Mouse (Mus musculus): Measurements from ENCODE around the gene Gtf2h2.

Gtf2h2 gene

DNA sequence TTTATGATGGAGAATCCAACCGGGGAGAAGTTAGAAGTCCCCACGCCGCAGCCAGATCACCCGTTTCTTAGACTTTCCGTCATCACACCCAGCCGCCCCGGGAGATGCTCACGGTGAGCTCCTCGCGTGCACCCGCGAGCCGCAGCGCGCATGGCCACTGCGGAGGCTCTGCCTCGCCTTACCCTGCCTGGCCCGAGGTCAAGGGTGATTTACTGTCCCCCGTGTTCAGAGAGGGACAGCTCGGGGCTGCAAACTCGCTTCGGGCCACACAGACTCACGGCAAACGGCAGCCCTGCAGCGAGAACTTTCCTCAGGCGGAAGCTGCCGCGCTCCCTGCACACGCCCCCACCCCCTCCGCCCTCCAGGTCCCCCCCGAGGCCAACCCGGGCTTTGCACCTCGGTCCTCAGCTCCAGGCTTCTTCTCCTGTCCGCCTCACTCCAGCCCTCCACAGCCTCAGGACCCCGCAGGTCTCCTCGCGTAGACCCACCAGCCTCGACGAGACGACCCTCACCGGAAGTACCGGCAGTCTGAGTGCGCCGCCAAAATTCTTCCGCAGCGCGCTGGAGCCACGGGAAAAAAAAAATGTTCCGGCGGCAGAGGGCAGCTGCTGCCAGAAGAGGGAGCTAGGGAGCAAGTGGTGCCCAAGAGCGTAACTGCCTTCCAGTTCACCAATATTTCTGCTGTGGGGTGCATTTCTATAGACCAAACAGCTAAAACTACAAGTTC, at the start of gene Gtf2h2:
Gene Gtf2h2, minus strand, starts transcription at position 519 of the 727 bp plus-strand sequence.
- in situ Hi-C loops (cut with MboI, MseI), result loop anchor here (5.0 to 25.0 kb wide), 2 partner anchors 95 to 405 kb away; no protein-coding TSS in a partner anchor

- in situ Hi-C loops (cut with MboI, MseI), result no loop called here
Measured at GRCm38 (mm10) chr13:100536149-100536548, 43.8 kb upstream of the Gtf2h2 start.

GRCm38 (mm10) chr13:100532788-100533365, 40.5 kb upstream of the Gtf2h2 start:
- in situ Hi-C loops (cut with MboI, MseI), result no loop called here

- in situ Hi-C loops (cut with MboI, MseI), result loop anchor here (5.0 kb wide), 1 partner anchor 41 kb away; no protein-coding TSS in a partner anchor
Measured at GRCm38 (mm10) chr13:100526649-100527038, 34.3 kb upstream of the Gtf2h2 start.

GRCm38 (mm10) chr13:100525935-100526648, 33.7 kb upstream of the Gtf2h2 start:
- in situ Hi-C loops (cut with MboI, MseI), result loop anchor here (5.0 kb wide), 1 partner anchor 41 kb away; no protein-coding TSS in a partner anchor

DNA sequence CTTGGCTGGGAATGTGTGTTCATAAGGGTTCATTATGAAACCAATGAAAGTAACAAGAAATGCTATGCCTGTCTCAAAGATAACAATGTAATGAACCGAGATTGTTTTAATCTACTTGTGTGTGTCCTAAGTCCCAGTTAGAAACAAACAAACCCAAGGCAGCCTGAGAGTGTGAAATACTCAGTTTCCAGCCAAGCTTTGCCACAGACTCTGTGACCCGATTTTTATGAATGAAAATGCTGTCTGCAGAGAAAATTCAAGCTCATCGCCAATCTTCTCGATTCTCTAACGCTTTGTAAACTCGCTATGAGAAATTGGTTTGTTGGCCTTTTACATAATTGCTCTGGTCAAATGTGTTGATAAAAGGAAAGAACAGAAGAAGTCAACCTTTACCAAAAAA, 32.5 kb upstream of the Gtf2h2 start:
- in situ Hi-C loops (cut with MboI, MseI), result loop anchor here (5.0 kb wide), 1 partner anchor 42 kb away; no protein-coding TSS in a partner anchor

DNA sequence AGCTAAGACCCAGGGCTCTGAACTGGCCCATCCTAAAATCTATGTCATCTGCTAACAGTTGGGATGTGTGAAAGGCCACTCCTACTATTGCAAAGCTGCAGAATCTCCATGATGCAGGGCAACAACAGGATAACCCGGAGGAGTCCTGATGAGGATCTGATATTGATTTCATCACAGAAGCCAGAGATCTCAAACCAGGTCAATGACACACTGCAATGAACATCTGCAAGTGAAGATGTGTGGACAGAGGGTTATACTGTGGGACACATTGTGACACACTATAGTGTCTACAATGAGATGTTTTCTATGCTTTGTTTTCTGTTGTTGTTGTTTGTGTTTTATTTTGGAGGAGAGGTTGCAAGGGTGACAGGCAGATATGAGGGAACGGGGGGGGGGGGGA, 31.3 kb upstream of the Gtf2h2 start:
- in situ Hi-C loops (cut with MboI, MseI), result no loop called here

GRCm38 (mm10) chr13:100521724-100522591, 29.6 kb upstream of the Gtf2h2 start:
- in situ Hi-C loops (cut with MboI, MseI), result no loop called here

- in situ Hi-C loops (cut with MboI, MseI), result no loop called here
Measured at GRCm38 (mm10) chr13:100519162-100519561, 26.8 kb upstream of the Gtf2h2 start.

DNA sequence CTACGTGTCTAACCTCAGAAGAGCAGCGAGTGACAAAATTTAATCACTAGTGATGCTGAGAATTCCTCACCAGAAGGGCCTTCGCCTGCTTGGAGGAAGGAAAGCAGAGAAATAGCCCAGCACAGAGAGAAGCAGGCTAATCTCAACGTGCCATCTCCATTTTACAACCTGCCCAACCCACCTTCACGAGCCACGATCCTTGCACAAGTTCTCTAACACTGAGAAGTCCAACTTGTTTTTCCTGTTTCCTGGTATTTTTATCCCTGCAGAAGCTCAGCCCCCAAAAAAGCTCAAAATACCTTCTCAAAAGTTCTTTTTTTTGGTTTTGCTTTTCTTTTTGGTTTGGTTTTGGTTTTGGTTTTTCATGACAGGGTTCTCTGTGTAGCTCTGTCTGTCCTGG, 25.8 kb upstream of the Gtf2h2 start:
- in situ Hi-C loops (cut with MboI, MseI), result no loop called here

- in situ Hi-C loops (cut with MboI, MseI), result no loop called here
Measured at GRCm38 (mm10) chr13:100517652-100518153, 25.3 kb upstream of the Gtf2h2 start.

- in situ Hi-C loops (cut with MboI, MseI), result no loop called here
Measured at GRCm38 (mm10) chr13:100516213-100517105, 24.1 kb upstream of the Gtf2h2 start.

DNA sequence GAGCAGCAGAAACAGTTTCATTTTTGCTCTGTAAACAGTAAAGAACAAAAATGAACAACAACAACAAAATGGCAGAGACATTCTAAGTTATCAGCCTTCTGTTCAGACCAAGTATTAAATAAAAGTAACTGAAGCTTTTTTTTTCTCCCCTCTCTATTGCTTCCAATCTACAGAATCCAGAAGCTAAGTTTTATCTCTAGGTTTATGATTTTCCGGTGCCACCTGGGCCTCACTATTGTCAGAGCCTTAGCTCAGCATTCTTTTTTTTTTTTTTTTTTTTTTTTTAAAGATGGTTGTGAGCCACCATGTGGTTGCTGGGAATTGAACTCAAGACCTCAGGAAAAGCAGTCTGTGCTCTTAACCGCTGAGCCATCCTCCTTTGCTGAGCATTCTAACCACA, 20.4 kb upstream of the Gtf2h2 start:
- in situ Hi-C loops (cut with MboI, MseI), result no loop called here

DNA sequence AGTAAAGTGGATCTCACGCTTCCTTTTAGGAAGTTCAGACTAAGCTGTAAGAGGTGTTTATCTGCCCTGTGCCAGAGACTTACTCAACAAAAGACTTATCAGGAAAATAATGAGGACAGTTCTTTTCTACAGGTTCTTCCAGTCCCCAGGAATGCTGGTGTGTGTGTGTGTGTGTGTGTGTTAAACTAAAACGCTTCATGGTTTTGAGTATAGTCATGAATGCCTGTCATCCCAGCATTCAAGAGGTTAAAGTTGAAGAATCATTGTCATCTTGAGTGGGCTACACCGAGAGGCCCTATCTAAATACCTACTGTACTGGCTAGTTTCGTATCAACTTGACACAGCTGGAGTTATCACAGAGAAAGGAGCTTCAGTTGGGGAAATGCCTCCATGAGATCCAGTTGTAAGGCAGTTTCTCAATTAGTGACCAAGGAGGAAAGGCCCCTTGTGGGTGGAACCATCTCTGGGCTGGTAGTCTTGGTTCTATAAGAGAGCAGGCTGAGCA, 19.5 kb upstream of the Gtf2h2 start:
- in situ Hi-C loops (cut with MboI, MseI), result no loop called here

DNA sequence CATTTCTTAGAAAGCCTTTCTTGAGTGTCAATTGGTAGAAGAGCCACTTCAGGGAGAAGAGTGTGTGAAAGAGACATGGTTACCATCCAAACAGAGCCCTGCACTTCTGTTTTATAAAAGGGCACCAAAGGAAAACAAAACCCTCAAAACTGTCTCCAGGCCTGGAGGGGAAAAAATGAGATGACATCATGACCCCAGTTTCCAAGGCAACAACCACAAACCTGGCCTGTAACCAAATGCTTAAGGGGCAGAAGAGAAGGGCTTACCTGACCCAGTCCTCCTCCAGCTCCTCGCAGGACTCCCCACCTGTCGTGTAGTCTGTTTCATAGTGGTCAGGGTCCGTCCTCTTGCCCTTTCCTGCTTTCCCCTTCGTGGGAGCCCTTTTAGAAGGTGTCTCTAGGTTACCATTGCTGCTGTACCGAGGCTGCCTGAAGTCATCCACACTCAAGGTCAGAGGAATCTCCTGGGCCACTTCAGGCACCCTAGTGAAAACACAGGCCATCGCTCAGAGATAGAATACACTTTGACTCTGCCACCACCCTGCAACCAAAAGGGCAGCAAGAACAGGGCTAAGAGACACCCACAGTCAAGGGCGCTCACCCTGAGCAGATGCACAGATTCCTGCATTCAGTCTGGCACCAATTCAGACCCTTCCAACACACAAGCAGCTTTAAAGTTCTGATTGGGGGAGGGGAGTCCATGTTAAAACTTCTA, 18.9 kb upstream of the Gtf2h2 start:
- in situ Hi-C loops (cut with MboI, MseI), result no loop called here

- in situ Hi-C loops (cut with MboI, MseI), result loop anchor here (5.0 to 25.0 kb wide), 2 partner anchors 68 to 412 kb away; no protein-coding TSS in a partner anchor
Measured at GRCm38 (mm10) chr13:100499625-100500024, 7.2 kb upstream of the Gtf2h2 start.

DNA sequence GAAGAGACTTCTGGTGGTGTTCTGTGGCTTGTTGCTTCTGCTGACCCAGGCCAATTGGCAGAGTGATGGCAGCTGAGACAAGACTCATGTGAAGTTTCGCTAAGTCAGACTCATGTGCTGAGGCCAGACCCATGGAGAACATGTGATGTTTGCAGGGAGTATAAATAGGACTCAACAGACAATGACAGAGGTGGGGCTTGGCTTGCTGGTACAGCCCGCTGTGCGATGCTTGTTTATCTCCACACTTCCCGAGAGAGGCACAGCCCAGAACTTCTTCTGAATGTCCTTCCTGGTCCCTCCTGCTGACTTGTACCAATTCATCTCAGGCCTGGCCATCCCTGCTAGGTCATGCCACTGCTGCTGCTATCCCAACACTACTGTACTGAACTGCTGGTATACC, 3.0 kb upstream of the Gtf2h2 start:
- in situ Hi-C loops (cut with MboI, MseI), result loop anchor here (25.0 kb wide), 1 partner anchor 408 kb away; no protein-coding TSS in a partner anchor

GRCm38 (mm10) chr13:100494370-100494769, 2.0 kb upstream of the Gtf2h2 start:
- in situ Hi-C loops (cut with MboI, MseI), result loop anchor here (5.0 to 25.0 kb wide), 2 partner anchors 93 to 407 kb away; no protein-coding TSS in a partner anchor

DNA sequence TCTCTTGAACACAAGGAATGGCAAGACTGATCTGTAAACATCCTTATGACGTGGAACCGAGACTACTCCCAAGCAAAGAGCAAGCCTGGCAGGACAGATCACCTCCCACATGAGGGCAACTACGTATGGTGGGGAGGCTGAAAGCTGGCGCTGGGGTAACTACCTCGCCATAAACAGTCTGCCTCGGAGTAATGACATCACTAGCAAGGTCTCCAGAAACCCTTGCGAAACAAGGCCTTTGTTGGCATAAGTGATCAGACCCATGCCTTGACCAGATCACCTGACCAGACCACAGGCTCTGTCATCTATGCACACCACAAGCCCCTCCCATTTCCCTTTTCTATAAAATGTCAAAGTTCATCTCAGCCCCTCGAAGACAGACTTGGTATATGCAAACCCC, 934 bp upstream of the Gtf2h2 start:
- in situ Hi-C loops (cut with MboI, MseI), result loop anchor here (5.0 to 25.0 kb wide), 2 partner anchors 94 to 406 kb away; no protein-coding TSS in a partner anchor

Measured in T-helper 1 cell (primary cell).